Mouse (Mus musculus): Measurements from ENCODE around the gene Olfr984. TPM values are rescaled to one million over a fixed set of nuclear protein-coding genes. Genes with fewer than 3 reads are reported as not detected.

Olfr984 gene
- polyA plus RNA-seq, 1 experiment from 2014 or later, result not detected

- no peaks in the 10 kb centered on the region for H3K27me3 ChIP-seq (ENCODE audit: insufficient read depth, low read length)
- no peak for DNase-seq (ENCODE audit: low spot score)
- H3K36me3 ChIP-seq (ENCODE audit: insufficient read depth, low read length), result no peaks in the 10 kb centered on the region
- no peak overlapping the region for H3K4me2 ChIP-seq (ENCODE audit: low read length)
- H3K4me1 ChIP-seq (replicated peaks; ENCODE audit: insufficient read depth, low read length), result no peaks in the 10 kb centered on the region
- no peak for TF ChIP-seq CTCF (IDR thresholded peaks at IDR 0.05; ENCODE audit: low read depth)
- H3K4me3 ChIP-seq (replicated peaks; ENCODE audit: low read depth, low read length), result no peak overlapping the region
- 95% methylated on average over 19 of the region's 19 CpGs for WGBS
- H3K9me3 ChIP-seq (replicated peaks; ENCODE audit: low read length), result no peaks in the 10 kb centered on the region
- H3K9ac ChIP-seq (ENCODE audit: low read depth, low read length), result no peak overlapping the region
- no peak overlapping the region for H3K27ac ChIP-seq
- no peak for ATAC-seq (replicated peaks; ENCODE audit: low FRiP score, low read depth)
These were observed 63.9 kb downstream of the Olfr984 start for GRCm38 (mm10) chr9:40050138-40050537.

Other genes with a start within 250 kb of the Olfr984 start
- gene Olfr972, start 247.8 kb downstream of the Olfr984 start, polyA plus RNA-seq (2015; fragmentation: Nextera tagmentation; extraction: Ambion mirVana), result not detected in 2 replicates
- not detected in 2 replicates for gene Olfr229, start 206.9 kb downstream of the Olfr984 start, polyA plus RNA-seq (2015; fragmentation: Nextera tagmentation; extraction: Ambion mirVana)
- not detected in 2 replicates for gene Olfr974, start 176.7 kb downstream of the Olfr984 start, polyA plus RNA-seq (2015; fragmentation: Nextera tagmentation; extraction: Ambion mirVana)
- gene Olfr975, start 162.2 kb downstream of the Olfr984 start, polyA plus RNA-seq (2015; fragmentation: Nextera tagmentation; extraction: Ambion mirVana), result not detected in 2 replicates
- not detected in 2 replicates for gene Olfr976, start 153.1 kb downstream of the Olfr984 start, polyA plus RNA-seq (2015; fragmentation: Nextera tagmentation; extraction: Ambion mirVana)
- not detected in 2 replicates for gene Olfr978, start 122.1 kb downstream of the Olfr984 start, polyA plus RNA-seq (2015; fragmentation: Nextera tagmentation; extraction: Ambion mirVana)
- not detected in 2 replicates for gene Olfr979, start 110.7 kb downstream of the Olfr984 start, polyA plus RNA-seq (2015; fragmentation: Nextera tagmentation; extraction: Ambion mirVana)
- gene Olfr980, start 104.6 kb downstream of the Olfr984 start, polyA plus RNA-seq (2015; fragmentation: Nextera tagmentation; extraction: Ambion mirVana), result not detected in 2 replicates
- gene Olfr981, start 92.7 kb downstream of the Olfr984 start, polyA plus RNA-seq (2015; fragmentation: Nextera tagmentation; extraction: Ambion mirVana), result not detected in 2 replicates
- not detected in 2 replicates for gene Olfr982, start 40.4 kb downstream of the Olfr984 start, polyA plus RNA-seq (2015; fragmentation: Nextera tagmentation; extraction: Ambion mirVana)
- not detected in 2 replicates for gene Olfr983, start 20.6 kb downstream of the Olfr984 start, polyA plus RNA-seq (2015; fragmentation: Nextera tagmentation; extraction: Ambion mirVana)
- not detected in 2 replicates for gene Olfr985, start 16.0 kb upstream of the Olfr984 start, polyA plus RNA-seq (2015; fragmentation: Nextera tagmentation; extraction: Ambion mirVana)
- gene Tmem225, start 33.9 kb upstream of the Olfr984 start, polyA plus RNA-seq (2015; fragmentation: Nextera tagmentation; extraction: Ambion mirVana), result not detected in 2 replicates
- gene Olfr986, start 66.7 kb upstream of the Olfr984 start, polyA plus RNA-seq (2015; fragmentation: Nextera tagmentation; extraction: Ambion mirVana), result 0.06 TPM in 1 of 2 replicates, not detected in the other
- 3.9 and 4.3 TPM in 2 replicates for gene Zfp202, start 78.1 kb upstream of the Olfr984 start, polyA plus RNA-seq (2015; fragmentation: Nextera tagmentation; extraction: Ambion mirVana)
- gene Scn3b, start 155.0 kb upstream of the Olfr984 start, polyA plus RNA-seq (2015; fragmentation: Nextera tagmentation; extraction: Ambion mirVana), result 0.31 and 0.32 TPM in 2 replicates

Data from kidney, postnatal 0 days (tissue).